Mouse (Mus musculus): ENCODE data around the gene Trim47. TPM values are rescaled to one million over a fixed set of nuclear protein-coding genes. Genes with fewer than 3 reads are reported as not detected.

Trim47 gene
- polyA plus RNA-seq, 1 experiment from 2014 or later, result 4.0 TPM

GRCm38 (mm10) chr11:116058868-116059690 is 67.9 kb downstream of the Trim47 start:
- DNase-seq (ENCODE audit: low spot score) (no peak), ATAC-seq (no peak)
- no peak overlapping the region for H3K4me3 ChIP-seq (ENCODE audit: low read depth, low read length)
- WGBS, result 90% methylated on average over 17 of the region's 17 CpGs
- no peak overlapping the region for H3K4me2 ChIP-seq (ENCODE audit: low read length)
- no peaks in the 10 kb centered on the region for H3K9me3 ChIP-seq (replicated peaks; ENCODE audit: control insufficient read depth, low read length)
- H3K9ac ChIP-seq (ENCODE audit: low read length), result no peak overlapping the region
- H3K27ac ChIP-seq (ENCODE audit: low read depth, low read length), result no peak overlapping the region
- H3K4me1 ChIP-seq (ENCODE audit: control insufficient read depth, insufficient read depth, low read length), result no peaks in the 10 kb centered on the region
- H3K27me3 ChIP-seq (replicated peaks; ENCODE audit: control insufficient read depth, insufficient read depth, low read length), result no peaks in the 10 kb centered on the region
- H3K36me3 ChIP-seq (ENCODE audit: control insufficient read depth, insufficient read depth, low read length), result peaks cover 81% of the 10 kb centered on the region

- H3K9ac ChIP-seq (ENCODE audit: low read length), result no peak overlapping the region
- no peaks in the 10 kb centered on the region for H3K4me1 ChIP-seq (ENCODE audit: control insufficient read depth, insufficient read depth, low read length)
- 68% methylated on average over 12 of the region's 12 CpGs for WGBS
- no peaks in the 10 kb centered on the region for H3K27me3 ChIP-seq (replicated peaks; ENCODE audit: control insufficient read depth, insufficient read depth, low read length)
- H3K4me2 ChIP-seq (ENCODE audit: low read length), result no peak overlapping the region
- H3K27ac ChIP-seq (ENCODE audit: low read depth, low read length), result no peak overlapping the region
- peaks cover 91% of the 10 kb centered on the region for H3K36me3 ChIP-seq (ENCODE audit: control insufficient read depth, insufficient read depth, low read length)
- DNase-seq (ENCODE audit: low spot score) (no peak), ATAC-seq (no peak)
- H3K9me3 ChIP-seq (replicated peaks; ENCODE audit: control insufficient read depth, low read length), result no peaks in the 10 kb centered on the region
- H3K4me3 ChIP-seq (ENCODE audit: low read depth, low read length), result no peak overlapping the region
Observed at GRCm38 (mm10) chr11:116058022-116058614, 68.9 kb downstream of the Trim47 start.

- no peak overlapping the region for H3K4me2 ChIP-seq (ENCODE audit: low read length)
- ATAC-seq (no peak), DNase-seq (ENCODE audit: low spot score) (no peak)
- H3K4me1 ChIP-seq (ENCODE audit: control insufficient read depth, insufficient read depth, low read length), result no peaks in the 10 kb centered on the region
- 93% methylated on average over 4 of the region's 4 CpGs for WGBS
- no peak overlapping the region for H3K27ac ChIP-seq (ENCODE audit: low read depth, low read length)
- H3K9me3 ChIP-seq (replicated peaks; ENCODE audit: control insufficient read depth, low read length), result no peaks in the 10 kb centered on the region
- no peaks in the 10 kb centered on the region for H3K27me3 ChIP-seq (replicated peaks; ENCODE audit: control insufficient read depth, insufficient read depth, low read length)
- H3K4me3 ChIP-seq (ENCODE audit: low read depth, low read length), result no peak overlapping the region
- peaks cover 99% of the 10 kb centered on the region for H3K36me3 ChIP-seq (ENCODE audit: control insufficient read depth, insufficient read depth, low read length)
- H3K9ac ChIP-seq (ENCODE audit: low read length), result no peak overlapping the region
Observed at GRCm38 (mm10) chr11:116057237-116057881, 69.7 kb downstream of the Trim47 start.

GRCm38 (mm10) chr11:116055873-116056272 is 71.1 kb downstream of the Trim47 start:
- no peak overlapping the region for H3K27ac ChIP-seq (ENCODE audit: low read depth, low read length)
- ATAC-seq (no peak), DNase-seq (ENCODE audit: low spot score) (no peak)
- WGBS, result 92% methylated on average over 11 of the region's 11 CpGs
- H3K4me2 ChIP-seq (ENCODE audit: low read length), result no peak overlapping the region
- peaks cover 99% of the 10 kb centered on the region for H3K36me3 ChIP-seq (ENCODE audit: control insufficient read depth, insufficient read depth, low read length)
- H3K4me3 ChIP-seq (ENCODE audit: low read depth, low read length), result no peak overlapping the region
- H3K4me1 ChIP-seq (ENCODE audit: control insufficient read depth, insufficient read depth, low read length), result no peaks in the 10 kb centered on the region
- no peak overlapping the region for H3K9ac ChIP-seq (ENCODE audit: low read length)
- no peaks in the 10 kb centered on the region for H3K27me3 ChIP-seq (replicated peaks; ENCODE audit: control insufficient read depth, insufficient read depth, low read length)
- no peaks in the 10 kb centered on the region for H3K9me3 ChIP-seq (replicated peaks; ENCODE audit: control insufficient read depth, low read length)

Other genes with a start within 250 kb of the Trim47 start
- 0.52 and 1.6 TPM in 2 replicates for gene Smim5, start 227.2 kb downstream of the Trim47 start, polyA plus RNA-seq (2014; fragmentation: Nextera tagmentation; extraction: Ambion mirVana)
- 0.18 and 0.22 TPM in 2 replicates for gene Smim6, start 215.2 kb downstream of the Trim47 start, polyA plus RNA-seq (2014; fragmentation: Nextera tagmentation; extraction: Ambion mirVana)
- 55.8 and 56.5 TPM in 2 replicates for gene Sap30bp, start 193.9 kb downstream of the Trim47 start, polyA plus RNA-seq (2014; fragmentation: Nextera tagmentation; extraction: Ambion mirVana)
- gene Recql5, start 193.7 kb downstream of the Trim47 start, polyA plus RNA-seq (2014; fragmentation: Nextera tagmentation; extraction: Ambion mirVana), result 16.5 and 20.4 TPM in 2 replicates
- gene Itgb4, start 152.5 kb downstream of the Trim47 start, polyA plus RNA-seq (2014; fragmentation: Nextera tagmentation; extraction: Ambion mirVana), result 0.48 and 0.62 TPM in 2 replicates
- gene Galk1, start 114.5 kb downstream of the Trim47 start, polyA plus RNA-seq (2014; fragmentation: Nextera tagmentation; extraction: Ambion mirVana), result 53.9 and 59.5 TPM in 2 replicates
- 2,620 and 3,081 TPM in 2 replicates for gene H3f3b, start 99.2 kb downstream of the Trim47 start, polyA plus RNA-seq (2014; fragmentation: Nextera tagmentation; extraction: Ambion mirVana)
- 23.4 and 24.9 TPM in 2 replicates for gene Unk, start 96.9 kb downstream of the Trim47 start, polyA plus RNA-seq (2014; fragmentation: Nextera tagmentation; extraction: Ambion mirVana)
- 0.19 and 0.62 TPM in 2 replicates for gene Unc13d, start 49.2 kb downstream of the Trim47 start, polyA plus RNA-seq (2014; fragmentation: Nextera tagmentation; extraction: Ambion mirVana)
- gene Wbp2, start 40.2 kb downstream of the Trim47 start, polyA plus RNA-seq (2014; fragmentation: Nextera tagmentation; extraction: Ambion mirVana), result 145 and 166 TPM in 2 replicates
- gene Trim65, start 3.9 kb upstream of the Trim47 start, polyA plus RNA-seq (2014; fragmentation: Nextera tagmentation; extraction: Ambion mirVana), result 0.97 and 1.1 TPM in 2 replicates
- 79.6 and 83.4 TPM in 2 replicates for gene Mrpl38, start 11.7 kb upstream of the Trim47 start, polyA plus RNA-seq (2014; fragmentation: Nextera tagmentation; extraction: Ambion mirVana)
- 25.9 and 44.4 TPM in 2 replicates for gene Fbf1, start 41.0 kb upstream of the Trim47 start, polyA plus RNA-seq (2014; fragmentation: Nextera tagmentation; extraction: Ambion mirVana)
- gene Ten1, start 71.6 kb upstream of the Trim47 start, polyA plus RNA-seq (2014; fragmentation: Nextera tagmentation; extraction: Ambion mirVana), result 81.8 and 83.2 TPM in 2 replicates
- gene Acox1, start 71.8 kb upstream of the Trim47 start, polyA plus RNA-seq (2014; fragmentation: Nextera tagmentation; extraction: Ambion mirVana), result 48.1 and 56.3 TPM in 2 replicates
- 0.11 and 0.17 TPM in 2 replicates for gene Evpl, start 110.9 kb upstream of the Trim47 start, polyA plus RNA-seq (2014; fragmentation: Nextera tagmentation; extraction: Ambion mirVana)
- gene Srp68, start 147.0 kb upstream of the Trim47 start, polyA plus RNA-seq (2014; fragmentation: Nextera tagmentation; extraction: Ambion mirVana), result 53.2 and 60.4 TPM in 2 replicates
- gene Galr2, start 153.7 kb upstream of the Trim47 start, polyA plus RNA-seq (2014; fragmentation: Nextera tagmentation; extraction: Ambion mirVana), result 0.09 and 0.11 TPM in 2 replicates
- 107 and 114 TPM in 2 replicates for gene Exoc7, start 180.0 kb upstream of the Trim47 start, polyA plus RNA-seq (2014; fragmentation: Nextera tagmentation; extraction: Ambion mirVana)
- 7.3 and 8.7 TPM in 2 replicates for gene Foxj1, start 208.2 kb upstream of the Trim47 start, polyA plus RNA-seq (2014; fragmentation: Nextera tagmentation; extraction: Ambion mirVana)